Mouse (Mus musculus) embryonic fibroblast, embryonic 13.5 days (primary cell): ENCODE data around the gene Muc13. TPM values are rescaled to one million over a fixed set of nuclear protein-coding genes. Genes with fewer than 3 reads are reported as not detected.
A peak's percentile ranks its signal among the peaks of the same experiment; 100 is the strongest.

Experiments
- H3K27ac ChIP-seq: 2 replicates; pipeline ENCODE4 v1.5.1; 2012; ENCODE audit warnings: low read length, control low read depth, inconsistent platforms; ENCODE audit not compliant: insufficient read depth
- H3K4me1 ChIP-seq: 2 replicates; pipeline ENCODE4 v1.6.1; 2011; ENCODE audit warnings: low read length; ENCODE audit not compliant: control insufficient read depth, insufficient read depth
- H3K4me3 ChIP-seq: 2 replicates; pipeline ENCODE4 v1.5.1; 2011; ENCODE audit warnings: mild to moderate bottlenecking, control low read depth, low read length; ENCODE audit not compliant: insufficient read depth
- CTCF ChIP-seq: IDR thresholded peaks from 2 replicates; pipeline ENCODE4 v1.5.1; 2011; ENCODE audit warnings: mild to moderate bottlenecking, control low read depth, low read length, moderate library complexity, borderline replicate concordance; ENCODE audit not compliant: insufficient read depth
- POLR2A ChIP-seq: IDR thresholded peaks from 2 replicates; pipeline ENCODE4 v1.6.1; 2011; ENCODE audit warnings: low read depth, mild to moderate bottlenecking, control low read depth, low read length, moderate library complexity
- polyA plus RNA-seq: library from polyadenylated mRNA; stranded (reverse); fragments of >200 nt; gene quantifications from 2 replicates; pipeline ENCODE4 v1.2.4, GENCODE M21; 2011; ENCODE audit warnings: low read depth; ENCODE audit not compliant: missing spikeins, insufficient read length

Gene Muc13
- polyA plus RNA-seq, 1 experiment = not detected

- Histone ChIP-seq H3K4me3 (no peak overlapping the region), H3K4me1 (no peaks in the 10 kb centered on the region; the same call in 1 of the 2 replicates)
- TF ChIP-seq CTCF (no peak), POLR2A (no peak)
Observed at GRCm38 (mm10) chr16:33766757-33767156, 27.1 kb upstream of the Muc13 start.

GRCm38 (mm10) chr16:33768491-33769278 is 25.2 kb upstream of the Muc13 start:
- TF ChIP-seq POLR2A (no peak), CTCF (no peak)
- Histone ChIP-seq H3K4me1 (no peaks in the 10 kb centered on the region; the same call in 1 of the 2 replicates), H3K4me3 (no peak overlapping the region), H3K27ac (no peak overlapping the region)

More at GRCm38 (mm10) chr16:33766757-33767156, 27.1 kb upstream of the Muc13 start:
- H3K27ac ChIP-seq = no peak overlapping the region

GRCm38 (mm10) chr16:33769848-33770247 is 24.0 kb upstream of the Muc13 start:
- H3K4me3 ChIP-seq = no peak overlapping the region
- no peaks in the 10 kb centered on the region; the same call in 1 of the 2 replicates for H3K4me1 ChIP-seq
- TF ChIP-seq CTCF (no peak), POLR2A (no peak)
- no peak overlapping the region for H3K27ac ChIP-seq

- no peak for TF ChIP-seq POLR2A
- TF ChIP-seq CTCF = no peak
- peaks cover 1% of the 10 kb centered on the region; the same call in 1 of the 2 replicates for H3K4me1 ChIP-seq
- no peak overlapping the region for H3K27ac ChIP-seq
- no peak overlapping the region for H3K4me3 ChIP-seq
Observed at GRCm38 (mm10) chr16:33770778-33771454, 22.9 kb upstream of the Muc13 start.

GRCm38 (mm10) chr16:33772809-33773208 is 21.0 kb upstream of the Muc13 start:
- no peak overlapping the region for H3K27ac ChIP-seq
- TF ChIP-seq CTCF = no peak
- TF ChIP-seq POLR2A = no peak
- H3K4me3 ChIP-seq = no peak overlapping the region
- peaks cover 11% of the 10 kb centered on the region for H3K4me1 ChIP-seq

- TF ChIP-seq CTCF (no peak), POLR2A (no peak)
- peaks cover 12% of the 10 kb centered on the region for H3K4me1 ChIP-seq
- H3K27ac ChIP-seq = no peak overlapping the region
- no peak overlapping the region for H3K4me3 ChIP-seq
Observed at GRCm38 (mm10) chr16:33774972-33775371, 18.9 kb upstream of the Muc13 start.

- TF ChIP-seq POLR2A = no peak
- no peak for TF ChIP-seq CTCF
Observed at GRCm38 (mm10) chr16:33775733-33776335, 18.0 kb upstream of the Muc13 start.

GRCm38 (mm10) chr16:33776766-33777529 is 16.9 kb upstream of the Muc13 start:
- no peak for TF ChIP-seq POLR2A
- TF ChIP-seq CTCF = no peak
- H3K4me1 ChIP-seq = peaks cover 18% of the 10 kb centered on the region
- H3K4me3 ChIP-seq = no peak overlapping the region
- H3K27ac ChIP-seq = peak overlapping the region; percentile 98

More at GRCm38 (mm10) chr16:33775733-33776335, 18.0 kb upstream of the Muc13 start:
- no peak overlapping the region for H3K4me3 ChIP-seq
- peaks cover 12% of the 10 kb centered on the region for H3K4me1 ChIP-seq
- H3K27ac ChIP-seq = peak overlapping the region; percentile 97; the same call in 1 of the 2 replicates

GRCm38 (mm10) chr16:33777607-33778006 is 16.2 kb upstream of the Muc13 start:
- no peak overlapping the region for H3K4me3 ChIP-seq
- TF ChIP-seq POLR2A = no peak
- no peak for TF ChIP-seq CTCF
- peaks cover 22% of the 10 kb centered on the region for H3K4me1 ChIP-seq
- H3K27ac ChIP-seq = peak overlapping the region; percentile 98
